ENCODE assay signal across 28 mouse cellular contexts in the genomic region with DNA sequence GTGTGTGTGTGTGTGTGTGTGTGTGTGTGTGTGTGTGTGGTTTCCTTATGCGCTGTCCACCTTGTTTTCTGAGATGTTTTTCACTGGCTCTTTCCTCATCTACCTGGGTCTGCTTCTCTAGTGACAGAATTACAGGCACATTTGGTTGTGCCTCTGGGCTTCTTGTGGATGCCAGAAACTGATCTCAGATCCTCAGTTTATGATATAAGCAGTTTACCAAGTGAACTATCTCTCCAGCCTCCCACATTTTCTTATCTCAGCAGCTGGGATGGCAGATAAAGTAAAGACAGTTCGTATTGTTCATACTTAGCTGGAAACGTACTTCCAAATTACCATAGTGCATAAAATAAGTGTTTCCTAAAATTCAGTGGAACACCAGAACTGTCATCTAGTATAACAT. TPM values are rescaled to one million over a fixed set of nuclear protein-coding genes. Genes with fewer than 3 reads are reported as not detected.
A peak's percentile ranks its signal among the peaks of the same experiment; 100 is the strongest.
DNase-seq lines count a peak whose midpoint lies in the region; ATAC-seq and TF ChIP-seq lines count a peak whose summit lies in the region.
"Had no signal": no experiment of that assay in that cellular context is flagged by ENCODE, and none has a peak within 500 bp of the region (broad histone marks: within the 10 kb centered on the region; RNA-seq: fewer than 3 reads in every experiment).

No protein-coding gene starts in this region.

- no peaks in the 10 kb centered on the region for H3K9me3 ChIP-seq in MEL (replicated peaks; ENCODE audit: insufficient read depth, low read length)
- H3K9me3 ChIP-seq in liver, embryonic 13.5 days (replicated peaks): no peaks in the 10 kb centered on the region
- H3K9me3 ChIP-seq in liver, postnatal 0 days (ENCODE audit: low read length): no peaks in the 10 kb centered on the region
- H3K9me3 ChIP-seq: embryonic facial prominence, embryonic 15.5 days; heart, embryonic 13.5 days; hindbrain, embryonic 12.5 days; intestine, embryonic 15.5 days had no signal

- TF ChIP-seq POLR2A in MEL (IDR thresholded peaks at IDR 0.05; ENCODE audit: control insufficient read depth in 1 of 2, insufficient read depth in 1 of 2, low read depth in 1 of 2, low read length in 2 of 2, poor library complexity in 1 of 2): peak; percentile 35 to 36; a peak in 1 of 4 replicates

- peak overlapping the region; percentile 77 for H3K9ac ChIP-seq in MEL (ENCODE audit: control insufficient read depth, low read depth, low read length, poor library complexity, severe bottlenecking)
- peak overlapping the region; percentile 34; the same call in 1 of the 2 replicates for H3K9ac ChIP-seq in liver, embryonic 13.5 days
- H3K9ac ChIP-seq in liver, postnatal 0 days (replicated peaks): no peak overlapping the region
- H3K9ac ChIP-seq: embryonic facial prominence, embryonic 15.5 days; heart, embryonic 13.5 days; hindbrain, embryonic 12.5 days; intestine, embryonic 15.5 days had no signal

- H3K79me2 ChIP-seq in MEL (ENCODE audit: control insufficient read depth, insufficient read depth, low read length, poor library complexity): peaks cover 4% of the 10 kb centered on the region; the same call in 1 of the 2 replicates

- ATAC-seq in erythroid progenitor cell, adult 5-6 weeks (replicated peaks; ENCODE audit: low FRiP score, poor library complexity, severe bottlenecking): peak; percentile 30
- peak; percentile 78 for ATAC-seq in liver, embryonic 13.5 days (ENCODE audit: low read depth)
- ATAC-seq in liver, postnatal 0 days: no peak
- no peak for ATAC-seq in inflammation-experienced regulatory T-cells, adult 6 months
- no peak for ATAC-seq in CD4-positive, CD25-positive, alpha-beta regulatory T cell, adult 4 months
- ATAC-seq: forebrain, embryonic 16.5 days; hindbrain, postnatal 0 days; intestine, embryonic 15.5 days had no signal

- DNase-seq in MEL (ENCODE audit: low read depth, low spot score): peak; percentile 80
- DNase-seq in liver, embryonic 13.5 days: peak; percentile 40
- no peak for DNase-seq in liver, postnatal 0 days
- DNase-seq in testis, postnatal 10 days (ENCODE audit: low spot score): no peak
- DNase-seq in cerebellum, adult 9-11 months: no peak
- DNase-seq: adrenal gland, postnatal 10 days; cerebellum, adult 2 months; cerebellum, postnatal 14 days; embryo, embryonic 11 days; gastrocnemius, postnatal 14 days; heart, postnatal 36 days had no signal

- TF ChIP-seq EP300 in MEL (IDR thresholded peaks at IDR 0.05; ENCODE audit: low read depth in 1 of 2, low read length in 2 of 2): peak; percentile 98 to 99
- peak; percentile 88 for TF ChIP-seq EP300 in liver, postnatal 0 days (IDR thresholded peaks at IDR 0.05; ENCODE audit: low read depth)

- H3K4me1 ChIP-seq in MEL (ENCODE audit: control insufficient read depth in 1 of 2, insufficient read depth in 2 of 2, low read length in 2 of 2): peaks cover 34 to 37% of the 10 kb centered on the region in 2 experiments
- H3K4me1 ChIP-seq in liver, embryonic 13.5 days (replicated peaks): peaks cover 59% of the 10 kb centered on the region
- peaks cover 5% of the 10 kb centered on the region; the same call in 1 of the 2 replicates for H3K4me1 ChIP-seq in liver, postnatal 0 days (ENCODE audit: insufficient read depth)
- H3K4me1 ChIP-seq: embryonic facial prominence, embryonic 15.5 days; hindbrain, embryonic 12.5 days; intestine, embryonic 15.5 days had no signal

- H3K27me3 ChIP-seq in MEL (ENCODE audit: control insufficient read depth in 1 of 2, insufficient read depth in 2 of 2, low read length in 2 of 2): no peaks in the 10 kb centered on the region
- no peaks in the 10 kb centered on the region for H3K27me3 ChIP-seq in liver, embryonic 13.5 days
- H3K27me3 ChIP-seq in liver, postnatal 0 days (ENCODE audit: insufficient read depth, low read length): no peaks in the 10 kb centered on the region
- H3K27me3 ChIP-seq: CH12.LX; embryonic facial prominence, embryonic 15.5 days; heart, embryonic 13.5 days; hindbrain, embryonic 12.5 days; intestine, embryonic 15.5 days had no signal

- peaks cover 0 to 40% of the 10 kb centered on the region in 2 experiments; a peak in 2 of 4 replicates for H3K36me3 ChIP-seq in MEL (ENCODE audit: control insufficient read depth in 1 of 2, insufficient read depth in 2 of 2, low read length in 2 of 2)
- no peaks in the 10 kb centered on the region for H3K36me3 ChIP-seq in liver, embryonic 13.5 days
- H3K36me3 ChIP-seq in liver, postnatal 0 days (replicated peaks; ENCODE audit: insufficient read depth, low read length): no peaks in the 10 kb centered on the region
- H3K36me3 ChIP-seq: embryonic facial prominence, embryonic 15.5 days; heart, embryonic 13.5 days; hindbrain, embryonic 12.5 days; intestine, embryonic 15.5 days had no signal

- no peak for TF ChIP-seq RAD21 in MEL (IDR thresholded peaks at IDR 0.05; ENCODE audit: low read depth, low read length)

- WGBS in liver, embryonic 13.5 days (ENCODE audit: insufficient replicate concordance): 12% methylated on average over 3 of the region's 3 CpGs
- WGBS in liver, postnatal 0 days (ENCODE audit: insufficient replicate concordance): 46% methylated on average over 3 of the region's 3 CpGs

- H3K27ac ChIP-seq in MEL (ENCODE audit: control insufficient read depth, low read depth, low read length): peak overlapping the region; percentile 100
- peak overlapping the region; percentile 84 for H3K27ac ChIP-seq in liver, embryonic 13.5 days
- peak overlapping the region; percentile 29; the same call in 1 of the 2 replicates for H3K27ac ChIP-seq in liver, postnatal 0 days (ENCODE audit: low read depth)
- H3K27ac ChIP-seq: embryonic facial prominence, embryonic 15.5 days; heart, embryonic 13.5 days; hindbrain, embryonic 12.5 days; hindbrain, postnatal 0 days; intestine, embryonic 15.5 days had no signal

- peak overlapping the region; percentile 36 for H3K4me2 ChIP-seq in liver, embryonic 13.5 days
- H3K4me2 ChIP-seq in liver, postnatal 0 days (ENCODE audit: low read depth, low read length): 0 out of 2 replicates have a peak overlapping the region, but pooled peaks have one; percentile 14
- H3K4me2 ChIP-seq: embryonic facial prominence, embryonic 15.5 days; heart, embryonic 13.5 days; hindbrain, embryonic 12.5 days; intestine, embryonic 15.5 days had no signal

- no peak for TF ChIP-seq CTCF in MEL (IDR thresholded peaks at IDR 0.05 in 2 of 3, conservative IDR thresholded peaks at IDR 0.05 in 1 of 3; ENCODE audit: control insufficient read depth in 1 of 3, insufficient read depth in 1 of 3, low read depth in 2 of 3, low read length in 3 of 3, poor library complexity in 1 of 3, severe bottlenecking in 1 of 3)
- TF ChIP-seq CTCF in liver, postnatal 0 days (IDR thresholded peaks at IDR 0.05; ENCODE audit: low read depth): no peak

- peak overlapping the region; percentile 50 to 77 for H3K4me3 ChIP-seq in MEL (ENCODE audit: control insufficient read depth in 1 of 2, insufficient read depth in 1 of 2, low read depth in 2 of 2, low read length in 2 of 2)
- no peak overlapping the region for H3K4me3 ChIP-seq in liver, embryonic 13.5 days (replicated peaks)
- H3K4me3 ChIP-seq in liver, postnatal 0 days (ENCODE audit: low read depth, low read length): no peak overlapping the region
- H3K4me3 ChIP-seq: embryonic facial prominence, embryonic 15.5 days; heart, embryonic 13.5 days; hindbrain, embryonic 12.5 days; intestine, embryonic 15.5 days had no signal

TF ChIP-seq in MEL, 35 proteins besides CTCF, POLR2A, EP300 and RAD21 (continues in another document):
- TF ChIP-seq MEF2A (IDR thresholded peaks at IDR 0.05; ENCODE audit: extremely low read depth, insufficient replicate concordance, low read depth, low read length, poor library complexity, severe bottlenecking) (no peak), UBTF (IDR thresholded peaks at IDR 0.05; ENCODE audit: borderline replicate concordance, insufficient read depth, low read depth, low read length) (no peak), ZNF384 (IDR thresholded peaks at IDR 0.05; ENCODE audit: low read depth, low read length) (no peak), CHD1 (IDR thresholded peaks at IDR 0.05; ENCODE audit: low read depth, low read length) (peak; percentile 10; the same call in 1 of the 2 replicates), KAT2A (conservative IDR thresholded peaks at IDR 0.05; ENCODE audit: low read depth, low read length) (no peak; the same call in 1 of the 2 replicates), MAFK (IDR thresholded peaks at IDR 0.05; ENCODE audit: borderline replicate concordance, low read depth, low read length) (peak; percentile 58; the same call in 1 of the 2 replicates), SIN3A (IDR thresholded peaks at IDR 0.05; ENCODE audit: low read length) (peak; percentile 94), MAX (IDR thresholded peaks at IDR 0.05; ENCODE audit: low read length) (peak; percentile 39; the same call in 1 of the 2 replicates), GABPA (IDR thresholded peaks at IDR 0.05; ENCODE audit: low read depth, low read length) (no peak), RCOR1 (IDR thresholded peaks at IDR 0.05; ENCODE audit: low read depth, low read length) (peak; percentile 68; the same call in 1 of the 2 replicates)

RNA-seq across cellular contexts. Expression of a gene that starts 5.5 kb away (rescaled TPM):
- total RNA-seq in MEL (2012; rRNA removed): 5.0 and 6.7 TPM in 2 replicates
- 1 to 10 TPM in 1 of 2 experiments, not detected in 1; 4.4 TPM for polyA plus RNA-seq in MEL (2012; ENCODE audit: insufficient read depth in 1 of 2, insufficient read length in 2 of 2, low read depth in 1 of 2, low replicate concordance in 2 of 2, missing spikeins in 1 of 2)
- not detected in 2 replicates for total RNA-seq in erythroid progenitor cell, adult 5-6 weeks (2015; ENCODE audit: low replicate concordance)
- not detected in 2 replicates for total RNA-seq in erythroid progenitor cell, adult 5-6 weeks (2017; ENCODE audit: low replicate concordance)
- polyA plus RNA-seq in liver, embryonic 13.5 days (2015; fragmentation: Nextera tagmentation; extraction: Ambion mirVana): 0.10 and 0.13 TPM in 2 replicates
- 0.08 TPM in 1 of 2 replicates, not detected in the other for polyA plus RNA-seq in liver, postnatal 0 days (2015; fragmentation: Nextera tagmentation; extraction: Ambion mirVana)
- not detected for polyA plus RNA-seq in inflammation-experienced regulatory T-cells, adult 6 months (2017; shearing (Covaris generic))
- not detected for polyA plus RNA-seq in CD4-positive, CD25-positive, alpha-beta regulatory T cell, adult 4 months (2017; shearing (Covaris generic))
- total RNA-seq: adrenal gland, postnatal 10 days; adrenal gland, postnatal 4 days; gastrocnemius, adult 18-20 months; gastrocnemius, postnatal 14 days; heart, adult 8-10 months; heart, postnatal 36 days; hindbrain, postnatal 0 days had no signal
- polyA plus RNA-seq: C2C12; cerebellum, adult 2 months; embryonic facial prominence, embryonic 11.5 days; embryonic facial prominence, embryonic 15.5 days; erythroblast, embryonic 14.5 days; forebrain, embryonic 11.5 days; forebrain, embryonic 16.5 days; hindbrain, embryonic 12.5 days; hindbrain, postnatal 0 days; intestine, embryonic 15.5 days had no signal

RNA-seq across cellular contexts. Expression of a gene that starts 14.0 kb away (rescaled TPM):
- 217 and 231 TPM in 2 replicates for total RNA-seq in MEL (2012; rRNA removed)
- 100 to 1,000 TPM in 1 of 2 experiments, not detected in 1; 208 TPM for polyA plus RNA-seq in MEL (2012; ENCODE audit: insufficient read depth in 1 of 2, insufficient read length in 2 of 2, low read depth in 1 of 2, low replicate concordance in 2 of 2, missing spikeins in 1 of 2)
- 27.2 and 36.0 TPM in 2 replicates for total RNA-seq in erythroid progenitor cell, adult 5-6 weeks (2015; ENCODE audit: low replicate concordance)
- 20.8 and 32.0 TPM in 2 replicates for total RNA-seq in erythroid progenitor cell, adult 5-6 weeks (2017; ENCODE audit: low replicate concordance)
- polyA plus RNA-seq in liver, embryonic 13.5 days (2015; fragmentation: Nextera tagmentation; extraction: Ambion mirVana): 111 and 125 TPM in 2 replicates
- polyA plus RNA-seq in liver, postnatal 0 days (2015; fragmentation: Nextera tagmentation; extraction: Ambion mirVana): 62.6 and 63.0 TPM in 2 replicates
- polyA plus RNA-seq in inflammation-experienced regulatory T-cells, adult 6 months (2017; shearing (Covaris generic)): 10 to 100 TPM; 25.9 to 29.2 (median 29.0) TPM
- polyA plus RNA-seq in CD4-positive, CD25-positive, alpha-beta regulatory T cell, adult 4 months (2017; shearing (Covaris generic)): 10 to 100 TPM; 28.2 to 43.5 TPM

Comparison
In these comparisons a context has a peak if more than half of its experiments do, and no peak if none do; other contexts are left out.
1. DNase-seq: peak in MEL (single experiment) and liver, embryonic 13.5 days (single experiment); none in liver, postnatal 0 days (single experiment), testis, postnatal 10 days (single experiment) and cerebellum, adult 9-11 months (single experiment).
2. ATAC-seq: peak in erythroid progenitor cell, adult 5-6 weeks (single experiment) and liver, embryonic 13.5 days (single experiment); none in liver, postnatal 0 days (single experiment), inflammation-experienced regulatory T-cells, adult 6 months (single experiment) and CD4-positive, CD25-positive, alpha-beta regulatory T cell, adult 4 months (single experiment).
3. H3K27ac ChIP-seq: peak in every context shown above with its lines; median percentile 100 in MEL; 84 in liver, embryonic 13.5 days; 29 in liver, postnatal 0 days.
4. H3K4me3 ChIP-seq: peak in MEL (2 of 2); none in liver, embryonic 13.5 days (single experiment) and liver, postnatal 0 days (single experiment).